Mouse (Mus musculus) kidney, adult 2 months (tissue): Measurements from ENCODE around the gene Rasip1. TPM values are rescaled to one million over a fixed set of nuclear protein-coding genes. Genes with fewer than 3 reads are reported as not detected.

ENCODE experiments used
- DNase-seq: peaks from one replicate; pipeline ENCODE4 v3.0.0; 2021
- H3K27ac ChIP-seq: fragments of 200-500 bp; 2 replicates; pipeline ENCODE4 v1.5.1; 2012; ENCODE audit warnings: low read depth, low read length, control low read depth, inconsistent platforms; ENCODE audit not compliant: insufficient read depth
- H3K27me3 ChIP-seq: fragments of 200-500 bp; replicated peaks from 2 replicates; pipeline ENCODE4 v1.6.1; 2012; ENCODE audit warnings: mild to moderate bottlenecking, moderate library complexity, low read length, inconsistent platforms; ENCODE audit not compliant: control insufficient read depth, insufficient read depth
- H3K36me3 ChIP-seq: fragments of 200-500 bp; 2 replicates; pipeline ENCODE4 v1.6.1; 2012; ENCODE audit warnings: mild to moderate bottlenecking, moderate library complexity, low read length, inconsistent platforms; ENCODE audit not compliant: control insufficient read depth, insufficient read depth
- H3K4me1 ChIP-seq: fragments of 200-500 bp; 2 replicates; pipeline ENCODE4 v1.6.1; 2011; ENCODE audit warnings: low read length; ENCODE audit not compliant: control insufficient read depth, insufficient read depth
- H3K4me3 ChIP-seq: fragments of 200-500 bp; 2 replicates; pipeline ENCODE4 v1.5.1; 2011; ENCODE audit warnings: mild to moderate bottlenecking, low read depth, low read length, control low read depth; ENCODE audit not compliant: insufficient read depth
- CTCF ChIP-seq: fragments of 200-500 bp; conservative IDR thresholded peaks from 2 replicates; pipeline ENCODE4 v1.5.1; 2011; ENCODE audit warnings: low read depth, mild to moderate bottlenecking, control low read depth, low read length, moderate library complexity, mixed read lengths; ENCODE audit not compliant: insufficient read depth, insufficient read length
- POLR2A ChIP-seq: fragments of 200-500 bp; IDR thresholded peaks from one replicate; pipeline ENCODE4 v1.6.1; 2011; ENCODE audit warnings: low read depth, low read length, control low read depth
- WGBS: fragments of 180-500 bp; shearing (Covaris S2); methylation state at CpG from one replicate; pipeline ENCODE4 v1.1.7; 2018; 5-methylcytosine and 5-hydroxymethylcytosine counted together
- polyA plus RNA-seq: library from polyadenylated mRNA; depleted of rRNA; stranded (reverse); fragments of >200 nt; gene quantifications from 2 replicates; pipeline ENCODE4 v1.2.3, GENCODE M21; 2012; rRNA removed

The Rasip1 gene
- polyA plus RNA-seq, 1 experiment = 20.4 TPM

DNA sequence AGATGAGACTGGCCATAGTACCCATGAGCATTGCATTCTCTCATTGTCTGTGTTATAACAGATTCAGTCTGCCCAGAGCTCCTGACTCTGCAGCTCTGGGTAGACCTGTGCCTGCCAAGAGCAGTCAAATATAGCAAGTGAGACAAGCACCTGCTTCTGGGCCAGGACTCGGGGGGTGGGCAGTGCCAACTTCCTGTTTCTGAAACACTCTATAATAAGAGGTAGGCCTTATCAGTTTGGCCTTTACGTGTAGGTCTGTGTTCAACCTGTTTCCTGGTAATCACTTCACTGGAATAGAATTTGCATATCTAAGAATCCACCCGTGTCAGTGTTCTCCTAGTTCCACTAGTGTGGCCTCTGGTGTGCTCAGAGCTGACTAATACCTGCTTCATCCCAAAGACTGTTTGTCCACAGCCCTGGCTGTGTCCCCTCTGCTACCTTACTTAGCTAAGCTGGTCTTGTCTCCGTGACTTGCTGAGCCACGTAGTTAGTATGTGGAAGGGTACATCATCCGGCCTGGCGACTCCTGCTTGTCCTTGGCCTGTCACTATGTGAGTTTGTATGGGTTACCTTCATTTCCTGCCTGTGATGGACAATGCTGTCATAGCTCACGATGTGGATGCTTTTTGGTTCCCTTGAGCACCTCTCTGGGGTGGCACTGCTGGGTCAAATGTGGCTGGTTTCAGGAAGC lies 53.9 kb downstream of the Rasip1 start:
- 76% methylated on average over 8 of the region's 8 CpGs for WGBS
- Histone ChIP-seq H3K36me3 (no peaks in the 10 kb centered on the region), H3K4me1 (peaks cover 16% of the 10 kb centered on the region), H3K27ac (no peak overlapping the region), H3K4me3 (no peak overlapping the region), H3K27me3 (no peaks in the 10 kb centered on the region)
- TF ChIP-seq POLR2A (no peak), CTCF (no peak)
- DNase-seq = no peak

DNA sequence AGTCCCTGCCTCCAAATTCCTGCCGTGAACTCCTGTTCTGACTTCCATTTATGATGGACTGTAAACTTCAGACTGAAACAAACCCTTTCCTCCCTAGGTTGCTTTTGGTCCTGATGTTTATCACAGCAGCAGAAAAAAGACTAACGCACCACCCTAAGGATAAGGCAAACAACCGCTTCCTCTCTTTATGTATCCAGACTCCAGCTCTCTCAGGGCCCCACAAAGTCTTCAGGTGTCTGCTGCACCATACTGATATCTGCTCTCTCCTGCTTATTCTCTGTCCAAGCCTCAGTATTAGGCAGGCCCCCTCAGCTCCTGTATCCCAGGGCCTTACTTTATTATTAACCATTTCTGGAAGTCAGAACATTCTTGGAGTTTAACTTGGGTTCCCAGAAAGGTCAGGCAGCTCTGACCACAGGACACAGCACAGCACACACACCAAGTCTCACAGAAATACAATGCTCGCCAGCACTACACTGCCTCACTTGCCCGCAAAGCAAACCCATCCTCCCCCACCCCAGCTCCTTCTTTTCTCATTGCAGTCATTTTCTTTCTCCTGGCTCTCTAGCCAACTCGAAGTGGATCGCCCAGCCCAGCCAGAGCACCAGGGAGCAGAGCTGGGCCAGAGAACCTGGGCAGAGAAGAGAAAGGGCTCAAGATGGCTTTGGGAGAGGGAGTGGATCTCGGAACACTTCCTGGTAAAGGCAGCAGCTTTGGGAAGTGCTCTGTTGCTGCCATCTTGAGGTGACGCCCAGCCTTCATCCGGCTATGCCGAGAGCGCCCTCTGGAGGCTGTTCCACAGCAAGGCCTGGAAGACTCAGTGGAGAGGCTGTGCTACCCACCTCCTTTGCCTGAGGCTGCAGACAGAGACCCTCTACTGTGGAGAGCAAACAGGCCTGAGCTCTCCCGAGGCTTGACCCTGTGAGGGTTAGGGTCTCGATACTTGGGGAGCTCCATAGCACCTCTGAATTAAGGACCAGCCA lies 55.1 kb downstream of the Rasip1 start:
- peak; percentile 89 for DNase-seq
- Histone ChIP-seq H3K27ac (peak overlapping the region; percentile 24; the same call in 1 of the 2 replicates), H3K36me3 (no peaks in the 10 kb centered on the region), H3K4me1 (peaks cover 9% of the 10 kb centered on the region), H3K4me3 (no peak overlapping the region), H3K27me3 (no peaks in the 10 kb centered on the region)
- TF ChIP-seq CTCF (peak; percentile 98; the same call in 1 of the 2 replicates), POLR2A (no peak)
- 31% methylated on average over 14 of the region's 14 CpGs for WGBS

- Histone ChIP-seq H3K4me1 (peaks cover 8% of the 10 kb centered on the region), H3K27ac (no peak within 1 kb of the TSS), H3K36me3 (no peaks in the 10 kb centered on the region), H3K4me3 (no peak within 1 kb of the TSS), H3K27me3 (no peaks in the 10 kb centered on the region)
- TF ChIP-seq CTCF = no peak
- no peak for TF ChIP-seq POLR2A
- WGBS = 83% methylated on average over 7 of the region's 7 CpGs
- DNase-seq = no peak
These were observed 56.2 kb downstream of the Rasip1 start, which contains the start of gene Ntn5 for GRCm38 (mm10) chr7:45683396-45684050. Gene Ntn5 (plus strand): TSS chr7:45684022.

- no peak for DNase-seq
- peaks cover 4% of the 10 kb centered on the region; the same call in 1 of the 2 replicates for H3K4me1 ChIP-seq
- no peak for TF ChIP-seq CTCF
- no peak for TF ChIP-seq POLR2A
- H3K36me3 ChIP-seq = no peaks in the 10 kb centered on the region
- H3K27me3 ChIP-seq = no peaks in the 10 kb centered on the region
- H3K4me3 ChIP-seq = no peak overlapping the region
- WGBS = 70% methylated on average over 10 of the region's 10 CpGs
- no peak overlapping the region for H3K27ac ChIP-seq
These were observed 58.5 kb downstream of the Rasip1 start for GRCm38 (mm10) chr7:45685811-45686210.

GRCm38 (mm10) chr7:45686841-45687240 lies 59.6 kb downstream of the Rasip1 start:
- Histone ChIP-seq H3K27ac (no peak overlapping the region), H3K4me3 (no peak overlapping the region), H3K4me1 (peaks cover 4% of the 10 kb centered on the region; the same call in 1 of the 2 replicates), H3K36me3 (no peaks in the 10 kb centered on the region), H3K27me3 (no peaks in the 10 kb centered on the region)
- TF ChIP-seq CTCF = no peak
- no peak for TF ChIP-seq POLR2A
- 65% methylated on average over 3 of the region's 3 CpGs for WGBS
- DNase-seq = peak; percentile 48

Other genes starting within 250 kb of the Rasip1 start
- 137 and 138 TPM in 2 replicates for gene Snrnp70, start 231.7 kb upstream of the Rasip1 start, polyA plus RNA-seq
- 0.07 and 0.91 TPM in 2 replicates for gene Kcna7, start 221.8 kb upstream of the Rasip1 start, polyA plus RNA-seq
- 0.44 and 0.58 TPM in 2 replicates for gene Ntf5, start 213.8 kb upstream of the Rasip1 start, polyA plus RNA-seq
- not detected in 2 replicates for gene Lhb, start 206.7 kb upstream of the Rasip1 start, polyA plus RNA-seq
- gene Gys1, start 192.6 kb upstream of the Rasip1 start, polyA plus RNA-seq = 57.4 and 61.2 TPM in 2 replicates
- 36.3 and 42.7 TPM in 2 replicates for gene Ruvbl2, start 189.4 kb upstream of the Rasip1 start, polyA plus RNA-seq
- gene Ftl1, start 167.6 kb upstream of the Rasip1 start, polyA plus RNA-seq = 6,932 and 8,155 TPM in 2 replicates
- 104 and 112 TPM in 2 replicates for gene Bax, start 160.6 kb upstream of the Rasip1 start, polyA plus RNA-seq
- gene Tulp2, start 145.6 kb upstream of the Rasip1 start, polyA plus RNA-seq = 0.20 and 0.46 TPM in 2 replicates
- 1.1 and 1.2 TPM in 2 replicates for gene Gm45808, start 140.7 kb upstream of the Rasip1 start, polyA plus RNA-seq
- 6.0 and 6.1 TPM in 2 replicates for gene Dhdh, start 138.7 kb upstream of the Rasip1 start, polyA plus RNA-seq
- 397 and 405 TPM in 2 replicates for gene Nucb1, start 117.1 kb upstream of the Rasip1 start, polyA plus RNA-seq
- 26.6 and 28.2 TPM in 2 replicates for gene Ppp1r15a, start 101.2 kb upstream of the Rasip1 start, polyA plus RNA-seq
- 4.6 and 5.9 TPM in 2 replicates for gene Plekha4, start 101.2 kb upstream of the Rasip1 start, polyA plus RNA-seq
- 43.9 and 48.3 TPM in 2 replicates for gene Hsd17b14, start 72.6 kb upstream of the Rasip1 start, polyA plus RNA-seq
- 185 and 188 TPM in 2 replicates for gene Bcat2, start 57.3 kb upstream of the Rasip1 start, polyA plus RNA-seq
- gene Fgf21, start 12.0 kb upstream of the Rasip1 start, polyA plus RNA-seq = not detected in 2 replicates
- 0.05 and 0.11 TPM in 2 replicates for gene Fut1, start 10.2 kb upstream of the Rasip1 start, polyA plus RNA-seq
- 0.29 and 0.34 TPM in 2 replicates for gene Izumo1, start 5.7 kb upstream of the Rasip1 start, polyA plus RNA-seq
- gene Mamstr, start 12.5 kb downstream of the Rasip1 start, polyA plus RNA-seq = 2.1 and 2.5 TPM in 2 replicates
- not detected in 2 replicates for gene Fut2, start 38.9 kb downstream of the Rasip1 start, polyA plus RNA-seq
- gene Ntn5, start 56.5 kb downstream of the Rasip1 start, polyA plus RNA-seq = 0.09 TPM in 1 of 2 replicates, not detected in the other
- gene Sec1, start 66.9 kb downstream of the Rasip1 start, polyA plus RNA-seq = 0.22 and 0.23 TPM in 2 replicates
- 8.1 and 8.3 TPM in 2 replicates for gene Car11, start 72.4 kb downstream of the Rasip1 start, polyA plus RNA-seq
- gene Dbp, start 77.6 kb downstream of the Rasip1 start, polyA plus RNA-seq = 106 and 116 TPM in 2 replicates
- gene Rpl18, start 88.0 kb downstream of the Rasip1 start, polyA plus RNA-seq = 955 and 1,014 TPM in 2 replicates
- gene Sphk2, start 90.5 kb downstream of the Rasip1 start, polyA plus RNA-seq = 57.2 and 68.3 TPM in 2 replicates
- gene Fam83e, start 93.7 kb downstream of the Rasip1 start, polyA plus RNA-seq = 0.19 and 0.35 TPM in 2 replicates
- gene Spaca4, start 98.3 kb downstream of the Rasip1 start, polyA plus RNA-seq = 0.15 and 0.28 TPM in 2 replicates
- 5.7 and 7.3 TPM in 2 replicates for gene Lmtk3, start 156.2 kb downstream of the Rasip1 start, polyA plus RNA-seq
- gene Sult2b1, start 157.2 kb downstream of the Rasip1 start, polyA plus RNA-seq = 4.2 and 6.1 TPM in 2 replicates
- 43.3 and 44.7 TPM in 2 replicates for gene Cyth2, start 187.1 kb downstream of the Rasip1 start, polyA plus RNA-seq
- gene Kcnj14, start 197.3 kb downstream of the Rasip1 start, polyA plus RNA-seq = 0.28 and 0.31 TPM in 2 replicates
- gene Grwd1, start 203.5 kb downstream of the Rasip1 start, polyA plus RNA-seq = 12.3 and 12.9 TPM in 2 replicates
- 331 and 358 TPM in 2 replicates for gene Kdelr1, start 245.3 kb downstream of the Rasip1 start, polyA plus RNA-seq